Mouse (Mus musculus) left cerebral cortex, postnatal 4 days (tissue): ENCODE data around the gene Noc4l. TPM values are rescaled to one million over a fixed set of nuclear protein-coding genes. Genes with fewer than 3 reads are reported as not detected.

Experiments used
- DNase-seq: peaks from one replicate; pipeline ENCODE4 v3.0.0-alpha.2; 2022
- intact Hi-C: fragments of 180-260 bp; cut with DNase I; formaldehyde crosslinking; loops from one replicate; pipeline ENCODE4 v1.15.1; 2025
- total RNA-seq, 2 experiments: library from RNA; stranded (reverse); gene quantifications; 2 replicates each; pipeline ENCODE4 v1.2.3; 2021

Gene Noc4l
- 10 to 100 TPM; 35.2 to 47.0 TPM for total RNA-seq

- peak; percentile 97 for DNase-seq
- intact Hi-C loops: no loop called here
These were observed at the start of gene Noc4l, which contains the start of gene Ddx51 for GRCm38 (mm10) chr5:110652719-110653648. Gene Noc4l, minus strand, starts transcription at chr5:110653417. Gene Ddx51, plus strand, starts transcription at chr5:110653451.

- intact Hi-C loops: no loop called here
- DNase-seq: no peak
These were observed 45.4 kb upstream of the Noc4l start for GRCm38 (mm10) chr5:110698617-110699016.

- DNase-seq: no peak
- intact Hi-C loops: no loop called here
These were observed 28.8 kb upstream of the Noc4l start for GRCm38 (mm10) chr5:110682041-110682440.

- intact Hi-C loops: loop anchor here (10.0 kb wide), 1 partner anchor 49 kb away; no protein-coding TSS in a partner anchor
- peak; percentile 20 for DNase-seq
These were observed 12.4 kb upstream of the Noc4l start for GRCm38 (mm10) chr5:110665486-110666121.

- DNase-seq: no peak
- intact Hi-C loops: loop anchor here (10.0 kb wide), 1 partner anchor 50 kb away; no protein-coding TSS in a partner anchor
These were observed 11.6 kb upstream of the Noc4l start for GRCm38 (mm10) chr5:110664750-110665269.

GRCm38 (mm10) chr5:110664041-110664440 is 10.8 kb upstream of the Noc4l start:
- no peak for DNase-seq
- intact Hi-C loops: loop anchor here (10.0 kb wide), 1 partner anchor 51 kb away; no protein-coding TSS in a partner anchor

- DNase-seq: no peak
- intact Hi-C loops: loop anchor here (10.0 kb wide), 1 partner anchor 55 kb away; no protein-coding TSS in a partner anchor
These were observed 6.5 kb upstream of the Noc4l start for GRCm38 (mm10) chr5:110659682-110660081.

- intact Hi-C loops: no loop called here
- DNase-seq: no peak
These were observed 469 bp upstream of the Noc4l start for GRCm38 (mm10) chr5:110653686-110654085.

- DNase-seq: no peak
- intact Hi-C loops: no loop called here
These were observed 6.8 kb downstream of the Noc4l start for GRCm38 (mm10) chr5:110646377-110646776.

GRCm38 (mm10) chr5:110639459-110639858 is 13.8 kb downstream of the Noc4l start:
- intact Hi-C loops: loop anchor here (5.0 kb wide), 1 partner anchor 282 kb away; no protein-coding TSS in a partner anchor
- DNase-seq: peak; percentile 64

- intact Hi-C loops: loop anchor here (5.0 kb wide), 1 partner anchor 281 kb away; no protein-coding TSS in a partner anchor
- no peak for DNase-seq
These were observed 14.7 kb downstream of the Noc4l start for GRCm38 (mm10) chr5:110638306-110639074.

GRCm38 (mm10) chr5:110635951-110636707 is 17.1 kb downstream of the Noc4l start:
- no peak for DNase-seq
- intact Hi-C loops: loop anchor here (2.0 to 5.0 kb wide), 2 partner anchors 141 to 279 kb away; no protein-coding TSS in a partner anchor

- no peak for DNase-seq
- intact Hi-C loops: no loop called here
These were observed 23.6 kb downstream of the Noc4l start for GRCm38 (mm10) chr5:110629525-110630120.

GRCm38 (mm10) chr5:110628156-110628555 is 25.1 kb downstream of the Noc4l start:
- peak; percentile 58 for DNase-seq
- intact Hi-C loops: no loop called here

GRCm38 (mm10) chr5:110627351-110627750 is 25.9 kb downstream of the Noc4l start:
- intact Hi-C loops: no loop called here
- no peak for DNase-seq

GRCm38 (mm10) chr5:110624319-110624718 is 28.9 kb downstream of the Noc4l start:
- intact Hi-C loops: no loop called here
- DNase-seq: no peak

- DNase-seq: no peak
- intact Hi-C loops: no loop called here
These were observed 34.0 kb downstream of the Noc4l start for GRCm38 (mm10) chr5:110619226-110619625.

GRCm38 (mm10) chr5:110611435-110612158 is 41.6 kb downstream of the Noc4l start:
- peak; percentile 65 for DNase-seq
- intact Hi-C loops: no loop called here
